Comparison of ENCODE assay signal across 8 mouse cellular contexts in genomic region chr5:150592904-150593755, GRCm38 (mm10). TPM values are rescaled to one million over a fixed set of nuclear protein-coding genes. Genes with fewer than 3 reads are reported as not detected.
A peak's percentile ranks its signal among the peaks of the same experiment; 100 is the strongest.
DNase-seq lines count a peak whose midpoint lies in the region; ATAC-seq and TF ChIP-seq lines count a peak whose summit lies in the region.

No protein-coding gene starts in this region.

- H3K4me2 ChIP-seq in hindbrain, embryonic 15.5 days: peak overlapping the region; percentile 92
- peak overlapping the region; percentile 99 for H3K4me2 ChIP-seq in midbrain, embryonic 15.5 days

- no peaks in the 10 kb centered on the region; the same call in 1 of the 2 replicates for H3K36me3 ChIP-seq in hindbrain, embryonic 15.5 days
- H3K36me3 ChIP-seq in midbrain, embryonic 15.5 days (replicated peaks): no peaks in the 10 kb centered on the region
- H3K36me3 ChIP-seq in thymus, adult 2 months (ENCODE audit: control insufficient read depth, insufficient read depth, low read length): no peaks in the 10 kb centered on the region

- peak overlapping the region; percentile 99 for H3K4me3 ChIP-seq in brown adipose tissue, adult 24 weeks (ENCODE audit: insufficient read depth, low read depth, low read length)
- peak overlapping the region; percentile 90 for H3K4me3 ChIP-seq in hindbrain, embryonic 15.5 days
- peak overlapping the region; percentile 93 for H3K4me3 ChIP-seq in midbrain, embryonic 15.5 days
- H3K4me3 ChIP-seq in thymus, adult 2 months (ENCODE audit: control insufficient read depth, insufficient read depth, low read length): peak overlapping the region; percentile 93

- H3K9ac ChIP-seq in hindbrain, embryonic 15.5 days: peak overlapping the region; percentile 80
- H3K9ac ChIP-seq in midbrain, embryonic 15.5 days: peak overlapping the region; percentile 76

- WGBS in hindbrain, embryonic 15.5 days: 8% methylated on average over 40 of the region's 40 CpGs
- WGBS in midbrain, embryonic 15.5 days: 10% methylated on average over 40 of the region's 40 CpGs
- WGBS in thymus, adult 2 months: 5% methylated on average over 40 of the region's 40 CpGs

- no peak; the same call in 1 of the 2 replicates for TF ChIP-seq POLR2A in thymus, adult 2 months (IDR thresholded peaks at IDR 0.05; ENCODE audit: control insufficient read depth, extremely low read depth, insufficient read depth, low read length, poor library complexity)

- no peaks in the 10 kb centered on the region for H3K9me3 ChIP-seq in hindbrain, embryonic 15.5 days
- H3K9me3 ChIP-seq in midbrain, embryonic 15.5 days: no peaks in the 10 kb centered on the region

- H3K4me1 ChIP-seq in brown adipose tissue, adult 24 weeks (ENCODE audit: control insufficient read depth, insufficient read depth, insufficient read length, low read length): no peaks in the 10 kb centered on the region
- peaks cover 16% of the 10 kb centered on the region for H3K4me1 ChIP-seq in hindbrain, embryonic 15.5 days (replicated peaks)
- H3K4me1 ChIP-seq in midbrain, embryonic 15.5 days: peaks cover 18% of the 10 kb centered on the region
- H3K4me1 ChIP-seq in thymus, adult 2 months (replicated peaks; ENCODE audit: control insufficient read depth, insufficient read depth, low read length): peaks cover 18% of the 10 kb centered on the region

- peak; percentile 48 for DNase-seq in layer of hippocampus, adult 11-12 months (ENCODE audit: low spot score)
- DNase-seq in layer of hippocampus, adult 9-10 months (ENCODE audit: low spot score): no peak
- peak; percentile 61 for DNase-seq in liver
- no peak for DNase-seq in thymus, adult 2 months

- H3K27me3 ChIP-seq in hindbrain, embryonic 15.5 days: peaks cover 14% of the 10 kb centered on the region
- peaks cover 4% of the 10 kb centered on the region; the same call in 1 of the 2 replicates for H3K27me3 ChIP-seq in midbrain, embryonic 15.5 days (replicated peaks)
- H3K27me3 ChIP-seq in thymus, adult 2 months (ENCODE audit: control insufficient read depth, insufficient read depth, low read length): no peaks in the 10 kb centered on the region

- peak; percentile 70 for ATAC-seq in erythroid progenitor cell, adult 5-6 weeks (replicated peaks; ENCODE audit: low FRiP score, poor library complexity, severe bottlenecking)
- peak; percentile 55; the same call in 1 of the 2 replicates for ATAC-seq in hindbrain, embryonic 15.5 days (ENCODE audit: low FRiP score, low read depth)
- peak; percentile 49 for ATAC-seq in midbrain, embryonic 15.5 days (replicated peaks)

- TF ChIP-seq CTCF in thymus, adult 2 months (IDR thresholded peaks at IDR 0.05; ENCODE audit: borderline replicate concordance, control insufficient read depth, extremely low read depth, insufficient read depth, low read length, poor library complexity): no peak

- H3K27ac ChIP-seq in brown adipose tissue, adult 24 weeks (replicated peaks; ENCODE audit: low read depth, low read length): peak overlapping the region; percentile 63
- peak overlapping the region; percentile 77 for H3K27ac ChIP-seq in hindbrain, embryonic 15.5 days (replicated peaks)
- peak overlapping the region; percentile 49; the same call in 1 of the 2 replicates for H3K27ac ChIP-seq in midbrain, embryonic 15.5 days
- peak overlapping the region; percentile 58 for H3K27ac ChIP-seq in thymus, adult 2 months (ENCODE audit: control insufficient read depth, insufficient read depth, low read length)

RNA-seq across cellular contexts. Expression of gene N4bp2l1, which starts 3.9 kb away (rescaled TPM):
- polyA plus RNA-seq in brown adipose tissue, adult 24 weeks (2012; ENCODE audit: insufficient read depth, insufficient read length, missing spikeins): 23.6 and 27.6 TPM in 2 replicates
- total RNA-seq in erythroid progenitor cell, adult 5-6 weeks (2015; ENCODE audit: low replicate concordance): 10.5 and 15.9 TPM in 2 replicates
- 11.7 and 17.5 TPM in 2 replicates for total RNA-seq in erythroid progenitor cell, adult 5-6 weeks (2017; ENCODE audit: low replicate concordance)
- polyA plus RNA-seq in hindbrain, embryonic 15.5 days (2015; fragmentation: Nextera tagmentation; extraction: Ambion mirVana): 16.3 and 16.5 TPM in 2 replicates
- 14.5 and 16.7 TPM in 2 replicates for polyA plus RNA-seq in midbrain, embryonic 15.5 days (2015; fragmentation: Nextera tagmentation; extraction: Ambion mirVana)
- polyA plus RNA-seq in thymus, adult 2 months (2012; rRNA removed): 38.1 and 39.1 TPM in 2 replicates

Comparison
In these comparisons a context has a peak if more than half of its experiments do, and no peak if none do; other contexts are left out.
1. DNase-seq: peak in layer of hippocampus, adult 11-12 months (single experiment) and liver (single experiment); none in layer of hippocampus, adult 9-10 months (single experiment) and thymus, adult 2 months (single experiment).
2. Peak in every context shown above with its lines, with median percentiles within 50 percentile points of each other: H3K27ac ChIP-seq, H3K4me3 ChIP-seq and ATAC-seq.